Mouse (Mus musculus): ENCODE measurements around the gene Hic2.

DNA sequence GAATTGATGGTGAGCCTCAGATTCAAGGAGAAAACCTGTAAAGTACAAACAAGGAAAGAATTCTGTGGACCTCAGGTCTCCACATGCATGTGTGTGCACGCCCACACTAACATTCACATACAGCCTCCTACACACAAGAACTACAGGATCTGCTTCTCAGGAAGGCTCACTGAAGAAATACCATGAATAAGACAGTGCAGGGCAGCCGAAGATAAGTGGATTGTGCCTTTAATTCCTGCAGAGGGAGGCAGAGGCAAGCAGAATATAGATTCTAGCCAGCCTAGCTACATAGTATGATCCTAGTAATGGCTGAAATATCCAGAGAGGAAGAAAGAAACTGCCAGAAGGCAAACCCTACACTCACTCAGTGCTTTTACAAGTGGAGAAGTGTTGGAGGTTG lies 31.4 kb upstream of the Hic2 start:
- TF ChIP-seq CTCF (IDR thresholded peaks at IDR 0.05; ENCODE audit: low read depth), result peak; percentile 80
- no peak for TF ChIP-seq EP300 (optimal IDR thresholded peaks at IDR 0.05)
